Mouse (Mus musculus): ENCODE measurements around the gene Smok3a. TPM values are rescaled to one million over a fixed set of nuclear protein-coding genes. Genes with fewer than 3 reads are reported as not detected.
"Not testable (repeated sequence)": the region's sequence is repeated elsewhere in the genome, so short reads cannot be mapped to it uniquely, and the experiment has no call there.

Smok3a gene
- polyA plus RNA-seq, 1 experiment: not detected

GRCm38 (mm10) chr5:138012382-138012781 lies 8.7 kb upstream of the Smok3a start:
- Histone ChIP-seq H3K4me3 (ENCODE audit: insufficient read depth, low read length) (no peak overlapping the region), H3K4me1 (ENCODE audit: control insufficient read depth, insufficient read depth, low read length) (no peaks in the 10 kb centered on the region), H3K27ac (ENCODE audit: insufficient read depth, low read length) (no peak overlapping the region)
- TF ChIP-seq CTCF (IDR thresholded peaks at IDR 0.05; ENCODE audit: extremely low read depth, insufficient read depth, low read length) (no peak), POLR2A (IDR thresholded peaks at IDR 0.05; ENCODE audit: extremely low read depth, insufficient read depth, low read length) (no peak)

GRCm38 (mm10) chr5:138016530-138016929 lies 4.5 kb upstream of the Smok3a start:
- Histone ChIP-seq H3K27ac (ENCODE audit: insufficient read depth, low read length) (no peak overlapping the region), H3K4me1 (ENCODE audit: control insufficient read depth, insufficient read depth, low read length) (no peaks in the 10 kb centered on the region), H3K4me3 (ENCODE audit: insufficient read depth, low read length) (no peak overlapping the region)
- no peak for TF ChIP-seq CTCF (IDR thresholded peaks at IDR 0.05; ENCODE audit: extremely low read depth, insufficient read depth, low read length)
- TF ChIP-seq POLR2A (IDR thresholded peaks at IDR 0.05; ENCODE audit: extremely low read depth, insufficient read depth, low read length): no peak

- Histone ChIP-seq H3K4me3 (ENCODE audit: insufficient read depth, low read length) (no peak overlapping the region), H3K27ac (ENCODE audit: insufficient read depth, low read length) (no peak overlapping the region), H3K4me1 (ENCODE audit: control insufficient read depth, insufficient read depth, low read length) (no peaks in the 10 kb centered on the region)
- TF ChIP-seq POLR2A (IDR thresholded peaks at IDR 0.05; ENCODE audit: extremely low read depth, insufficient read depth, low read length) (no peak), CTCF (IDR thresholded peaks at IDR 0.05; ENCODE audit: extremely low read depth, insufficient read depth, low read length) (no peak)
Observed at GRCm38 (mm10) chr5:138016997-138017396, 4.1 kb upstream of the Smok3a start.

GRCm38 (mm10) chr5:138019577-138019976 lies 1.5 kb upstream of the Smok3a start:
- not testable (repeated sequence) for H3K27ac ChIP-seq (ENCODE audit: insufficient read depth, low read length); H3K4me3 ChIP-seq (ENCODE audit: insufficient read depth, low read length); H3K4me1 ChIP-seq (ENCODE audit: control insufficient read depth, insufficient read depth, low read length)

GRCm38 (mm10) chr5:138052894-138053293 lies 31.8 kb downstream of the Smok3a start, which contains the start of gene Smok3c:
TSS of gene Smok3c (plus strand) at chr5:138053194.
- H3K4me3 ChIP-seq (ENCODE audit: insufficient read depth, low read length); H3K4me1 ChIP-seq (ENCODE audit: control insufficient read depth, insufficient read depth, low read length): not testable (repeated sequence)

GRCm38 (mm10) chr5:138073803-138074202 lies 52.7 kb downstream of the Smok3a start:
- TF ChIP-seq POLR2A (IDR thresholded peaks at IDR 0.05; ENCODE audit: extremely low read depth, insufficient read depth, low read length) (no peak), CTCF (IDR thresholded peaks at IDR 0.05; ENCODE audit: extremely low read depth, insufficient read depth, low read length) (no peak)
- Histone ChIP-seq H3K27ac (ENCODE audit: insufficient read depth, low read length) (no peak overlapping the region), H3K4me1 (ENCODE audit: control insufficient read depth, insufficient read depth, low read length) (no peaks in the 10 kb centered on the region), H3K4me3 (ENCODE audit: insufficient read depth, low read length) (no peak overlapping the region)

More at GRCm38 (mm10) chr5:138052894-138053293, 31.8 kb downstream of the Smok3a start, which contains the start of gene Smok3c:
- H3K27ac ChIP-seq (ENCODE audit: insufficient read depth, low read length): not testable (repeated sequence)

- Histone ChIP-seq H3K4me3 (ENCODE audit: insufficient read depth, low read length) (no peak overlapping the region), H3K4me1 (ENCODE audit: control insufficient read depth, insufficient read depth, low read length) (no peaks in the 10 kb centered on the region), H3K27ac (ENCODE audit: insufficient read depth, low read length) (no peak overlapping the region)
- TF ChIP-seq POLR2A (IDR thresholded peaks at IDR 0.05; ENCODE audit: extremely low read depth, insufficient read depth, low read length) (no peak), CTCF (IDR thresholded peaks at IDR 0.05; ENCODE audit: extremely low read depth, insufficient read depth, low read length) (no peak)
Observed at GRCm38 (mm10) chr5:138075684-138076083, 54.6 kb downstream of the Smok3a start.

- Histone ChIP-seq H3K4me1 (ENCODE audit: control insufficient read depth, insufficient read depth, low read length) (no peaks in the 10 kb centered on the region), H3K4me3 (ENCODE audit: insufficient read depth, low read length) (no peak overlapping the region), H3K27ac (ENCODE audit: insufficient read depth, low read length) (no peak overlapping the region)
- no peak for TF ChIP-seq CTCF (IDR thresholded peaks at IDR 0.05; ENCODE audit: extremely low read depth, insufficient read depth, low read length)
- TF ChIP-seq POLR2A (IDR thresholded peaks at IDR 0.05; ENCODE audit: extremely low read depth, insufficient read depth, low read length): no peak
Observed at GRCm38 (mm10) chr5:138076148-138076547, 55.1 kb downstream of the Smok3a start.

GRCm38 (mm10) chr5:138080456-138080855 lies 59.4 kb downstream of the Smok3a start:
- Histone ChIP-seq H3K27ac (ENCODE audit: insufficient read depth, low read length) (no peak overlapping the region), H3K4me1 (ENCODE audit: control insufficient read depth, insufficient read depth, low read length) (no peaks in the 10 kb centered on the region; the same call in 1 of the 2 replicates), H3K4me3 (ENCODE audit: insufficient read depth, low read length) (no peak overlapping the region)
- TF ChIP-seq POLR2A (IDR thresholded peaks at IDR 0.05; ENCODE audit: extremely low read depth, insufficient read depth, low read length) (no peak), CTCF (IDR thresholded peaks at IDR 0.05; ENCODE audit: extremely low read depth, insufficient read depth, low read length) (no peak)

GRCm38 (mm10) chr5:138081446-138081845 lies 60.4 kb downstream of the Smok3a start:
- Histone ChIP-seq H3K27ac (ENCODE audit: insufficient read depth, low read length) (no peak overlapping the region), H3K4me3 (ENCODE audit: insufficient read depth, low read length) (no peak overlapping the region), H3K4me1 (ENCODE audit: control insufficient read depth, insufficient read depth, low read length) (peaks cover 1% of the 10 kb centered on the region; the same call in 1 of the 2 replicates)
- TF ChIP-seq POLR2A (IDR thresholded peaks at IDR 0.05; ENCODE audit: extremely low read depth, insufficient read depth, low read length) (no peak), CTCF (IDR thresholded peaks at IDR 0.05; ENCODE audit: extremely low read depth, insufficient read depth, low read length) (no peak)

Data from cortical plate, adult 2 months (tissue).